Mouse (Mus musculus) heart, postnatal 0 days (tissue): ENCODE data around the gene Fes. TPM values are rescaled to one million over a fixed set of nuclear protein-coding genes. Genes with fewer than 3 reads are reported as not detected.

Experiments used
- ATAC-seq: fragments of 200-750 bp; cut with Nextera tagmentation; 2 replicates; pipeline ENCODE4 v1.8.0; 2017; ENCODE audit warnings: low read depth, moderate number of reproducible peaks, moderate library complexity; ENCODE audit not compliant: insufficient read depth
- DNase-seq: peaks from one replicate; pipeline ENCODE4 v3.0.0-alpha.2; 2016; ENCODE audit warnings: low spot score
- H3K27ac ChIP-seq: fragments of 300-500 bp; sonication (generic); 2 replicates; pipeline ENCODE4 v1.5.1; 2014; ENCODE audit warnings: low read depth, mild to moderate bottlenecking
- H3K27me3 ChIP-seq: fragments of 300-500 bp; sonication (generic); 2 replicates; pipeline ENCODE4 v1.6.1; 2014; ENCODE audit warnings: low read length, mixed read lengths; ENCODE audit not compliant: control insufficient read depth, insufficient read depth
- H3K36me3 ChIP-seq: fragments of 300-500 bp; sonication (generic); replicated peaks from 2 replicates; pipeline ENCODE4 v1.6.1; 2014; ENCODE audit warnings: low read length, mixed read lengths; ENCODE audit not compliant: control insufficient read depth, insufficient read depth
- H3K4me1 ChIP-seq: fragments of 300-500 bp; sonication (generic); 2 replicates; pipeline ENCODE4 v1.6.1; 2014; ENCODE audit warnings: antibody characterized with exemption; ENCODE audit not compliant: control insufficient read depth, insufficient read depth
- H3K4me2 ChIP-seq: fragments of 300-500 bp; sonication (generic); 2 replicates; pipeline ENCODE4 v1.6.1; 2014; ENCODE audit warnings: low read depth, mild to moderate bottlenecking, low read length, moderate library complexity
- H3K4me3 ChIP-seq: fragments of 300-500 bp; sonication (generic); 2 replicates; pipeline ENCODE4 v1.5.1; 2014; ENCODE audit warnings: low read depth, low read length
- H3K9ac ChIP-seq: fragments of 300-500 bp; sonication (generic); replicated peaks from 2 replicates; pipeline ENCODE4 v1.6.1; 2014; ENCODE audit warnings: low read depth, low read length, mixed read lengths
- H3K9me3 ChIP-seq: fragments of 300-500 bp; sonication (generic); replicated peaks from 2 replicates; pipeline ENCODE4 v1.6.1; 2016; ENCODE audit warnings: low read length; ENCODE audit not compliant: control insufficient read depth
- CTCF ChIP-seq: IDR thresholded peaks from 2 replicates; pipeline ENCODE4 v1.5.1; 2016; ENCODE audit warnings: antibody characterized with exemption, control low read depth, low read depth
- EP300 ChIP-seq: IDR thresholded peaks from 2 replicates; pipeline ENCODE4 v1.6.1; 2016; ENCODE audit warnings: antibody characterized with exemption, low read depth
- WGBS: fragments of 180-500 bp; shearing (Covaris S2); extraction: QIAGEN DNeasy Blood & Tissue Kit; methylation state at CpG from one replicate; pipeline ENCODE4 v1.1.7; 2014; 5-methylcytosine and 5-hydroxymethylcytosine counted together
- polyA plus RNA-seq: library from polyadenylated mRNA; unstranded; fragments of >200 nt; fragmentation: Nextera tagmentation; extraction: Ambion mirVana; gene quantifications from 2 replicates; pipeline ENCODE4 v1.2.1, GENCODE M21; 2015
- total RNA-seq: library from RNA; depleted of rRNA; stranded (reverse); fragments of >200 nt; gene quantifications from 2 replicates; pipeline ENCODE4 v1.2.3, GENCODE M21; 2014; ENCODE audit warnings: low replicate concordance

The Fes gene
- total and polyA plus RNA-seq, 2 experiments from 2014 or later: 9.7 to 13.5 TPM

DNA sequence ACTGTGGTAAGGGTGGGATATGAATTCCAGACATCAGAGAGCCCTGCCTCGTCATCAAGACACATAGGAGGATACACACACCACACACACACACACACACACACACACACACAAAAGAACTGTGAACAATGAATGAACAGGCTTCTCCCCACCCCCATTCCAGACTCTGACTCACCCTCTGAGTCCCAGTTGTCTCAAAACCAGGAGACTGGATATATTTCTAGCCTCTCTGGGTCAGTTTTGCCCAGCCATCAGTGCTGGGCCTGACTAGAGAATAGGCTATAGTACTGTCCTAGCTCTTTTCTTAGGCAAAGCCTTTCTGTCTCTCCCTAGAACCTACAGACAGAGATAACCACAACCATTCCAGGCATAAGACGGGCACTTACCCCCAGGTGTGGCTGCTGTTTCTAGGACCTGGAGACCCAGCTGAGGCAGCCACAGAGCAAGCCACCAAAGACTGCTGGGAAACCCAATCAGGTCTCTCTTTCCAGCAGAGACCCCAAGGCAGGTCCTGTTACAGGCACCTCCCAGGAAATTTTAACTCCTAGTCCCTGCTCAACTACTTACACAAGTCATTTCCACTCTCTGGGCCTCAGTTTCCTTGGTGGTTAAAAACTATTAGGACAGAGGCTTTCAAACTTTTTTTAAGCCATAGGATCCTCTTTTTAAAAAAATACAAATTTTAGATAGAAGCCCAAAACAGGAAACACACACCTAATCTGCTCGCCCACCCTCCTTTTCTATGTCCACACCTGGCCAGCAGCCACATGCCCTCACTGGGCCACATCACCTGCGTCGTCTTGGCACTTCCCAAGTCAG lies 13.5 kb upstream of the Fes start:
- no peaks in the 10 kb centered on the region for H3K27me3 ChIP-seq
- H3K27ac ChIP-seq: peak overlapping the region; percentile 98
- 21% methylated on average over 5 of the region's 5 CpGs for WGBS
- no peaks in the 10 kb centered on the region for H3K9me3 ChIP-seq
- DNase-seq (no peak), ATAC-seq (no peak)
- peaks cover 26% of the 10 kb centered on the region; the same call in 1 of the 2 replicates for H3K4me1 ChIP-seq
- peaks cover 24% of the 10 kb centered on the region for H3K36me3 ChIP-seq
- peak overlapping the region; percentile 88 for H3K4me3 ChIP-seq
- peak overlapping the region; percentile 99 for H3K9ac ChIP-seq
- peak overlapping the region; percentile 94 for H3K4me2 ChIP-seq
- TF ChIP-seq CTCF (no peak), EP300 (no peak)

DNA sequence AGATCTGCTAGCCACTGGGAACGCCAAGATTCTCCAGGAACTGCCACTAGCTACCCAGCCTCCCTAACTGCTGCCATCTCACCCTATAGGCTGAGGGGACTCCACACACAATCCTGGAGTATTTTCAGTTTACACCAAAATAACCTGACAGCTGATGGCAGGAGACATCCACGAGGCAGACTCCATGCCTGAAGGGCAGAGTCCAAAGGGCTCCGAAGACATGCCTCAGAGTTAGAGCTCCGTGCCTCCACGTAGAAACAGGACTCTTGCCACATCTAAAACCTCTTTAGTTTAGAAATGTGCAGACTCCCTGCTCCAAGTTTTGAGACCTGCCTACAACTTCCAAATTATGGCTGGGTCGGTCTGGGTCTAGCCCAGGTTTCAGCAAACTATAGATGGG lies 12.8 kb upstream of the Fes start:
- no peak for ATAC-seq
- no peak overlapping the region for H3K9ac ChIP-seq
- peak overlapping the region; percentile 88; the same call in 1 of the 2 replicates for H3K4me3 ChIP-seq
- H3K4me1 ChIP-seq: peaks cover 26% of the 10 kb centered on the region; the same call in 1 of the 2 replicates
- peak overlapping the region; percentile 98; the same call in 1 of the 2 replicates for H3K27ac ChIP-seq
- H3K4me2 ChIP-seq: peak overlapping the region; percentile 94
- DNase-seq: no peak
- peaks cover 29% of the 10 kb centered on the region for H3K36me3 ChIP-seq
- H3K9me3 ChIP-seq: no peaks in the 10 kb centered on the region
- 58% methylated on average over 6 of the region's 6 CpGs for whole genome bisulfite sequencing
- no peaks in the 10 kb centered on the region for H3K27me3 ChIP-seq
- TF ChIP-seq EP300 (no peak), CTCF (no peak)

DNA sequence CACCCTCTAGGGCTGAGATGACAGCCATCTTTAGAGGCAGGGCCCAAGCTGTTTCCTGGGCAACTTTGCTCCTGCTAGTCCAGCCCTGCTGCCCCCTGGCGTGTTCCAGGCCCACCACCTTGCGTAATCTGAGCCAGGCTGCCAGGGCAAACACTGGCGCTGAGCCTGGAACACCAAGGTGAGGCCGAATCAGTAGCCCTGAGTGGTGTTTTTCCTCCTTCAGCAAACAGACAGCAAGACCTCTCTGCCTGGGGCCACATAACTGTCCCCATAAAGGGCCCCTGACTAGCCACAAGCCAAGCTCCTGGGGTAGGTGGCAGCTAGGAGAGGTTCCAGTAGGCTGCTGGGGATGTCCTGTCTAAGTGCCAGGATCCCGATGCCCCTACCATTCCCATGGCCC lies 12.4 kb upstream of the Fes start:
- H3K27me3 ChIP-seq: no peaks in the 10 kb centered on the region
- H3K27ac ChIP-seq: peak overlapping the region; percentile 27; the same call in 1 of the 2 replicates
- peaks cover 34% of the 10 kb centered on the region for H3K36me3 ChIP-seq
- DNase-seq (no peak), ATAC-seq (no peak)
- TF ChIP-seq CTCF (peak; percentile 17), EP300 (no peak)
- peak overlapping the region; percentile 88; the same call in 1 of the 2 replicates for H3K4me3 ChIP-seq
- 48% methylated on average over 5 of the region's 5 CpGs for WGBS
- H3K4me1 ChIP-seq: peaks cover 26% of the 10 kb centered on the region; the same call in 1 of the 2 replicates
- H3K9ac ChIP-seq: peak overlapping the region; percentile 18
- H3K4me2 ChIP-seq: peak overlapping the region; percentile 94
- H3K9me3 ChIP-seq: no peaks in the 10 kb centered on the region

DNA sequence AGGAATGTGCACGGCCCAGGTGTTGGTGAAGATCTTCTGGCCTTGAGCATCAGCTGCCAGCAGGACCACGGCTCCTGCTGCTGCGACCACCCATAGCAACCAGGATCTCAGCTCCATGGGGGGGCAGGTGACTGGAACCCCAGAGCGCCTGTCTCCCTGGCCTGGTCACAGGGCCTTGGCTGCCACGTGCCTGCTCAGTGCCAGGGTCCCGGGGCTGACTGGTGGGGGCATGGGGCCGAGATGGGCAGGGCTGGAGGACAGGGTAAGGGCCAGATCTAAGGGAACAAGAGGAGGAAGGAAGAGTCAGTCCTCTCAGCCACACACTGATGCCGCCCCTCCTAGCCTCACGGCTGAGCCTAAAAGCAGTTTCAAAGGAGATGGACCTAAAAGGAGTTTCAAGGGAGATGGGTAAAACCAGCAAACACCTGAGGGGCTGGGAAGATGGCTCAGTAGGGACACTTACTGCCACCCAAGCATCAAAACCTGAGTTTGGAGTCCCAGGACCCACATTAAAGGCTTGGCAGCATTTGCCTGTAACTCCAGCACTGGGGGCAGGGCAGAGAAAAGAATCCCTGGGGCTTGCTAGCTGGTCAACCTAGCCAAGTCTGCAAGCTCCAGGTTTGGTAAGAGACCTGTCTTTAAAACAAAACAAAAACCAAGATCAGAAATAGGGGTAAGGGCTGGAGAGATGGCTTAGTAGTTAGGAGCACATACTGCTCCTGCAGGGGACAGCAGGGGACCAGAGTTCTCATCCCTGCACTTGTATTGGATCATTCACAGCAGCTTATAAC lies 11.1 kb upstream of the Fes start:
- DNase-seq (no peak), ATAC-seq (no peak)
- Histone ChIP-seq H3K27ac (no peak overlapping the region), H3K9ac (no peak overlapping the region), H3K27me3 (no peaks in the 10 kb centered on the region), H3K4me1 (peaks cover 20% of the 10 kb centered on the region; the same call in 1 of the 2 replicates), H3K9me3 (no peaks in the 10 kb centered on the region), H3K4me2 (no peak overlapping the region), H3K36me3 (peaks cover 45% of the 10 kb centered on the region), H3K4me3 (no peak overlapping the region)
- 76% methylated on average over 9 of the region's 9 CpGs for WGBS
- TF ChIP-seq EP300 (no peak), CTCF (no peak; the same call in 1 of the 2 replicates)

DNA sequence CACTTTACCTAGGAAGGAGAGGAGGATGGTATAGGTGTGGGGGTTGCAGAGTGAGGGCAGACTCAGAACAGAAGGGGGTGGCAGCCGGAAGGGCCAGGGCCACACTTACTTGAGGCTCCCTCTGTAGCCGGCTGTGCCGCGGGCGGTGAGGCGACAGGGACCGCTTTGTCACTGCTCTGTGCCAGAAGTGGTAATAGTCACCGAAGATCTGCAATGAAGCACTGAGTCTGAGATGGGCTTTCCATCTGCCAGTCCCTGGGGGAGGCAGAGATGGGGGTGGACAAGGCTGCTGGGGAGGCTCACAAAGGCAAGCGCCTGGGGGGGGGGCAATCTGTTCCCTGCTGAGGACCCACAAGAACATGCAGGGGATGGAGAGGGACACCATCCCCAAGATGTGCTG lies 10.2 kb upstream of the Fes start:
- no peak overlapping the region for H3K9ac ChIP-seq
- no peak overlapping the region for H3K27ac ChIP-seq
- no peak for ATAC-seq
- peaks cover 54% of the 10 kb centered on the region for H3K36me3 ChIP-seq
- DNase-seq: no peak
- H3K9me3 ChIP-seq: no peaks in the 10 kb centered on the region
- peaks cover 20% of the 10 kb centered on the region; the same call in 1 of the 2 replicates for H3K4me1 ChIP-seq
- WGBS: 93% methylated on average over 9 of the region's 9 CpGs
- H3K4me2 ChIP-seq: no peak overlapping the region
- no peak overlapping the region for H3K4me3 ChIP-seq
- TF ChIP-seq EP300 (no peak), CTCF (no peak)
- H3K27me3 ChIP-seq: no peaks in the 10 kb centered on the region
